Mouse (Mus musculus) MEL-GATA-1-ER (cell line): Measurements from ENCODE around the gene Zmym5.
"Not testable (repeated sequence)": the region's sequence is repeated elsewhere in the genome, so short reads cannot be mapped to it uniquely, and the experiment has no call there.

Experiments used
- DNase-seq: peaks from one replicate; pipeline ENCODE4 v3.0.0-alpha.2; 2012; ENCODE audit warnings: low read depth; ENCODE audit errors: extremely low read depth

Zmym5 gene

DNA sequence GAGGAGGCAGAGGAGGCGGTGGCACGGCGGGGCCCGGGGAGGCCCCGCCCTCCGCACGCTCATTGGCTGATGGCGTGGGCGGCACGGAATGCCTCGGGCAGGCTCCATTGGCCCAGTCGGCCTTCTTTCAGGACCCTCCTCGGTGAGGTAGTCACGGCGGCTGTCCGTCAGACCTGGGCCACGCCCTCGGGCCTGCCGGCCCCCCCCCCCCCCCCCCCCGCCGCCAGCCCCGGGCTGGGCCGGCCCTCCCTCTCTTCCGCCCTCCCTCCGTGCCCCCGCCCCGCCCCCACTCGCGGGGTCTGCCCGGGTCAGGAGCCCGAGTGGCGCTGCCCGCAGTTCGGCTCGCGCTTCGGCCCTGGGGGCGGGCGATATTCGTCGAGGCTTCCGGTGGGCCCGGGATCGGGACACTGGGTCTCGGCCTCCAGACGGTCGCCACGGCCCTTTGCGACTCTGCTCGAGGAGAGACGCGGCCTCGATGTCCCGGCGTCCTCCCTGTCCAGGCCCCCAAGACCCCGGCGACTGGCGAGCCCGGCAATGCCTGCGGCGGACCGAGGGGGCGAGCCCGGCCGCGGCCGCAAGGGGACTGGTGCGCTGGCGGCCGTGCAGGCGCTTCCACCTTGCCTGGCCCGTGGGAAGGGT lies at the start of gene Zmym5:
Zmym5 (minus strand) TSS at position 16 of the 639 bp plus-strand sequence.
- not testable (repeated sequence) for DNase-seq

- no peak for DNase-seq
Observed at GRCm38 (mm10) chr14:56849681-56850080, 38.2 kb upstream of the Zmym5 start.

- no peak for DNase-seq
Observed at GRCm38 (mm10) chr14:56848322-56848721, 36.8 kb upstream of the Zmym5 start.

DNA sequence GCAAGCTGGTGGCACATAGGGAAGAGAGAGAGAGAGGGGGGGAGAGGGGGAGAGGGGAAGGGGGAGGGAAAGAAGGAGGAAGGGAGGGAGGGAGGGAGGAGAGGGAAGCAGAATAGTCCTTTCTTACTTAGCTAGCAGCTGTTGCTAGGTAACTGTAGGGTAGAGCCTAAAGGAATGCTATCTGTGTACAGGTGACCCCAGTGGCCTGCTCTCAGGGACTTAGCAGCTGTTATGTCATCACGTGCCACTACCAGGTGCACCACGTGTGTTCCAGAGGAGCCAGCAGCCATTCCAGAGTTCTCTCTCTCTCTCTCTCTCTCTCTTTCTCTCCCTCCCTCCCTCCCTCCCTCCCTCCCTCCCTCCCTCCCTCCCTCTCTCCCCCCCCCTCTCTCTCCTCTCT lies 33.0 kb upstream of the Zmym5 start:
- DNase-seq: no peak

GRCm38 (mm10) chr14:56844033-56844432 lies 32.5 kb upstream of the Zmym5 start:
- no peak for DNase-seq

- not testable (repeated sequence) for DNase-seq
Observed at GRCm38 (mm10) chr14:56834576-56834975, 23.1 kb upstream of the Zmym5 start.

DNA sequence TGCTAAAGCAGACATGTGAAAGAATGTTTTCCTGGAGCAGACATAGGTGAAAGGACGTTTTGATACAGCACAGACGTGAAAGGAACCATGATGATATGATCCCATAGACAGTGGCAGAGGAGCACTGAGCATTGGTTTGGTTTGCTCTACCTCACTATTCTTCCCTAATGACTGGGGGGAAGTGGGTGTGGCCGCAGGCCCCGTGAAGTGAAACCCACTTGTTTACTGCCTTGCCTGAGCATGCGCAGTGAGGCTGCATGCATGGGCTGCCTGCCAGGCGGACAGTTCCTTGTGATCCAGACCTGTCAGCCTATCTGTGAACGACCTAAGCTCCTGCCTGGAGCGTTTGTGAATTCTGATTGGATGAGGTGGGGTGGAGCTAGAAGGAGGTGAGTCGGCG lies 21.7 kb upstream of the Zmym5 start:
- DNase-seq: not testable (repeated sequence)

DNA sequence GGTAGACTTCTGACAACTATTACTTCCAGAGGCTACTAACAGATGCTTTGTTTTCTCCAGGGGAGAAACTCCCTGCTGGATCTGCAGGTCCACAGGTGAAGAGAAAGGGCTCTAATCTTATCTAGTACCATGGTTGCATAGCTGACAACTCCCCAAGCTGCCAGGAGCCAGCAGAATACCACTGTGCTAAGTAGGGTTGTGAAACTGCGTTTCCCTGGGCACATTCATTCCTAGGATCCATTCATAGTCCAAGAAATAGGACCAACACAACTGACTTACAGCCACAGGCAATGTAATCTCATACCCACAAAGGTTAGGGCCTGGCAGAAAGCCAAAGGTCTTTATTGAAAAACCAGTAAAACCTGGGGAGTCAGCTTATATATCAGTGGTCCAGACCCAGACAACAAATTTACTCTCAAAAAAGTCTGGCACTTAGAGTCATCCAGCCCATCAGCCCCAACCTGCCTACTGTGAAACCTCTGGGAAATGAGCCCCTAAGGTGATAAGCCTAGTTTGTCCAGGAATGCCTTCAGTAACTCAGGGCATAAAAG lies 21.1 kb upstream of the Zmym5 start:
- DNase-seq: no peak

DNA sequence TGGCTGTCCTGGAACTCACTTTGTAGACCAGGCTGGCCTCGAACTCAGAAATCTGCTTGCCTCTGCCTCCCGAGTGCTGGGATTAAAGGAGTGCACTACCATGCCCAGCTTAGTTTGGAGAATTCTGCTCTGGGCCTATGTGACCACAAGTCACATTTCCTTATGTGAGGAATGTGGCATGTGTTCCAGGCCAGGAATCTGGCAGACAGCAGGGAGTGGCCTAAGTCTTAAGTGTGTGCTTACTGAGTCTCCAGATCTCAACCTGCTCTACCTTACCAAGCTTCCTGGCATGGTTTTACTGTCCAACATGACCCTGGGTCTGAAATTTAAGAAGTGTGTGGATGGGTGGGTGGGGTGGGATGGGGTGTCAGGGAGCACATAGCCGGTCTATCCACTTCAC lies 20.6 kb upstream of the Zmym5 start:
- DNase-seq: no peak

GRCm38 (mm10) chr14:56830491-56831045 lies 19.1 kb upstream of the Zmym5 start:
- no peak for DNase-seq

- DNase-seq: no peak
Observed at GRCm38 (mm10) chr14:56824562-56824961, 13.0 kb upstream of the Zmym5 start.

DNA sequence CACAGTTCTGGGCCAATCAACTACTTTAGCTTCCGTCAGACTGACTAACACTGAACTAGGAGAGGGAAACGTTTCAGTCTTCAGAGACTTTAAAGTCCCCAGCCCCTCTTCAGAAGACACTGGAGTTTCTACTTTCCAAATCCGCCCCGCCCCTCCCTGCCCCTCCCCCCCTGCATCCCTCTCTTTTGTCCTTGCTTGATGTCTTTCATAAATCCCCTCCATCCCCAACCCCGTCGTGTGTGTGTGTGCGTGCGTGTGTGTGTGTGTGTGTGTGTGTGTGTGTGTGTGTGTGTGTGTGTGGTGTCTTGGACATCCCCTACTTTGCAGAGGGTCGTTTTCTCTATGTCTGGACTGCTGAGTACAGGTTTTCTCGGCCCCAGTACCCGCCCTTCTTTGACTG lies 6.1 kb upstream of the Zmym5 start:
- no peak for DNase-seq

DNA sequence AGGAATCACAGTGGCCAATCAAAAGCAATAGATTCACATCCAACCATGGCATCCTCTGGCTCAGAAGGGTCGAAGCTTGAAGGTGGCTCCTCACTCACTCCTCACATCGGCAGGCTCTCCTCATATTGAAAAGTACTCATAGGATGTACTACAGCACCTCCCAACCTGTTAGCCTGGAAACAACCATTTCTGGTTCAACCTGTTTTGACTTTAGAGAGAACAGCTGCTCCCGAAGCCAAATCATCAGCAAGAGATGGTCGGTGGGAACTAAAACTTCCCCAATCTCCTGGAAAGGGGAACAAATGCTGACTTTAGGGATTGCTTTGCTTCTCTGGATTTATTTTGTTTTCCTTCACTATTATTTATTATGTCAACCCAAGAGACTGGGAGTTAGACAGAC lies 5.6 kb upstream of the Zmym5 start:
- no peak for DNase-seq

GRCm38 (mm10) chr14:56816541-56816940 lies 5.0 kb upstream of the Zmym5 start:
- no peak for DNase-seq

DNA sequence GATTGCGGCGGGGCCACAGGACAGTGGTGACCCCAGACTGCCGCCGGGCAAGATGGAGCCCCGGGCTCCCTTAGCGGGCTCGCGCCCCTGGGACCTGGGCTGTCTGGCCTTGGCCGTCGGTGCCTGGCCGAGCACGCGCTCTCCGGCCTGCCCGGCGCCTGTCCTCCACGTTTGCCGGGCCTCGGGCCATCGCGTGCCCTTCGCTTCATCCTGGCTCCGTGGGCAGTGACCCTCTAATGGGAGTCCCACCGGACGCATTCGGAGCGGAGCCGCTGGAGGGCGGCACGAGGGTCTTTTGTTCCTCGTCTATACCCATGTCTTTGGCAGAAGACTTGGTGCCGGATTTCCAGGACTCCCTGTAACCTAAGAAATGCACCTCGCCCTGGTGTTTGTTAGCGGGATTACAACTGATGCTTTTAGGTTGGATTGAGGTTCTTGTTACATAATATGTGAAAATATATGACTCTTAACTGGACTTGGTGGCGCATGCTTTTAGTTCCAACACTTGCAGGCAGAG lies 1.1 kb upstream of the Zmym5 start:
- peak; percentile 80 for DNase-seq

DNA sequence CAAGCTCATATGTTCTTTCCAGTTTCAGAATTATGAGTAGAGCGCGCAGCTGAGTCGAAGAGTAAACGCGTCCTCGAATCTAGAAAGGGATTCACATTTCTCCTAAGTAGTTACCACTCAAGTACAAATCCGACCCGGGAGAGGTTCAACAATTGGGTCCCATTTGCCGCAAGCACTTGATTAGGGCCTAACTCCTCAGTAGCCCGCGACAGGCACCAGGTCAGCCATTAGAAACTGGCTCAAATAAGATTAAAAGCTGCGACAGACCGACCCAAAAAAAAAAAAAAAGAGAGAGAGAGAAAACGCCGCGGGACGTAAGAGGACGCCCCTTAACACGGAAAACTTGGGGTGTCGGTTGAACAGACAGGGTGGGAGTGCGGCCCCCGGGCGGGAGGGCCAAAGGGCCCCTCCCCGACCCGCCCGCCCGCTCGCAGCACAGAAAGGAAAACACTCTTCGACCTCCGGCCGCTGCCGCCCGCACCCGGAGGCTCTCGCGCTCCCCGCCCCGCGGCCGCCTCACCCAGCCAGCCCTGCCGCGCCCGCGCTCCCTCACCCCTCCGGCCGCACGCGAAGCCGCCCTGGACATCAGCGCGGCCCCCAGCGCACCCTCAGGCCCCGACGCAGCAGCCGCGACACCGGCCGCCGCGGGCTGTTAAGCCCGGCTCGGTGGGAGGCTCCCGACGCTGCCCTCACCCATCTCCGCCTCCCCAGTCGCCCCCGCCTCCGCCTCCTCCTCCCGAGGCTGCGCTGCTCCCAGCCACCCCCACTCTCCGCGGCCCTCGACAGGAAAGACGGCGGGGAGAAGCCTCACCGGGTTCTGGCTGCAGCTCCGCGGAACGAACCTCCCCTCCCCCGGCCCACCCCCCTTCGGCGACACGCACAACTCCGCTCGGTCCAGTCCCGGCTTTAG lies 480 bp downstream of the Zmym5 start:
- peak; percentile 39 for DNase-seq

- DNase-seq: no peak
Observed at GRCm38 (mm10) chr14:56793243-56793642, 18.3 kb downstream of the Zmym5 start.

DNA sequence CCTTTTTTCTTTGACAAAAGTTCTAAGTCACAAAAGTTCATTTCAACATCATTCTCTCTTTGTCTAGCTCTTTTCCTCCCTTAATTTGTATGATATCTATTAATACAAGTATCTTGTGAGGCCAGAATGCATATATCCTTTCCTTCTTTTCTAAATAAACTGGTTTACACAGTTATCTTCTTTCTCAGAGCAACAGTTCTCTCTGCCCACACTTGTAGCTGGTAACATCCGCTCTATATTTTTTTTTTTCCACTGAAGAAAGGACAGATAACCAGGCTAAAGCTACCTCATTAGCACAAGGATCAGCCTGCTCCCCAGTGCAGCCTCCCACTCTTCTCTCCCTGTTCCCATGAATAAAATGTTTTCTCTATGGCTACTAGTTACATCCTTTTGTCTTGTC lies 26.9 kb downstream of the Zmym5 start:
- no peak for DNase-seq

- DNase-seq: peak; percentile 24
Observed at GRCm38 (mm10) chr14:56778933-56779300, 32.6 kb downstream of the Zmym5 start.

DNA sequence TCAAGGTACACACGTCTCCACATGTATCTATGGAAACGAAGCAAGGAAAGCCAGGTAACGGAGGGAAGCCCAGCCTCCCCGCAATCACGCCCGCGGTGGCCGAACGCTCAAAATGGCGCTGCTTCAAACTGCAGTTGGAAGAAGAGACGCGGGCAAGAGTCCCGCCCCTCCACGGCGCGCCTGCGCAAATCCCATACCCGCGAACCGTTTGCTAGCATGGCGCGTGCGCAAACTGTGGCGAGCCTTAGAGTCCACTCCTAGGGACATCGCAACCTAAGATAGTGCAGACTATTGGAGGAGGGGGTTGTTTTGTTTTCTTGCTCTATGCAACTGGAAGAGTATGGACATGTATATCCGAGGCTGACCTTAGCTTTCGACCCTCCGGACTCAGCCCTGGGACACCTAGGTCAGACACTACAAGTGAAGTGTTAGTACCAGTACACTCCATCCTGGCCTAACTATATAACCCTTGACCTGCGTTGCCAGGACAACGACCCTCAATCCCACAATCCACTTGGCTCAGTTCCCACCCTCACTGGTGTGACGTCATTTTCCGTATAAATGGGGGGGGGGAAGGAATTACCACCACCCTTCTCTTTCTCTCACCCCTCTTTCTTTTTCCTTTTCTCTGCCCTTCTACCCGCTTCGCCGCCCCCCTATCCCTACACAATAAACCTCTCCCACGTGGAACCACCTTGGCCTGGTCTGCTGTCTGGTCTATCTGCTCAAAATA lies 33.1 kb downstream of the Zmym5 start, which contains the start of gene Pspc1:
Pspc1 (minus strand) TSS at position 117 of the 733 bp plus-strand sequence.
- peak; percentile 90 for DNase-seq
